Mouse (Mus musculus) layer of hippocampus, adult 18-20 months (tissue): ENCODE measurements around the gene Sgsm1. TPM values are rescaled to one million over a fixed set of nuclear protein-coding genes. Genes with fewer than 3 reads are reported as not detected.

Experiments
- DNase-seq, 2 experiments: peaks; one replicate each; pipeline ENCODE4 v3.0.0; 2022; ENCODE audit warnings: low spot score in 2 of 2
- total RNA-seq, 2 experiments: library from RNA; stranded (reverse); gene quantifications; 2 replicates each; pipeline ENCODE4 v1.2.3; 2021

Gene Sgsm1
- total RNA-seq, 2 experiments from 2014 or later = 75.8 to 90.7 TPM

- DNase-seq = no peak
Measured at GRCm38 (mm10) chr5:113286048-113286447, 24.5 kb downstream of the Sgsm1 start.

GRCm38 (mm10) chr5:113285541-113285940 is 25.0 kb downstream of the Sgsm1 start:
- no peak for DNase-seq

- no peak for DNase-seq
Measured at GRCm38 (mm10) chr5:113283726-113284125, 26.9 kb downstream of the Sgsm1 start.

- no peak for DNase-seq
Measured at GRCm38 (mm10) chr5:113281557-113281956, 29.0 kb downstream of the Sgsm1 start.

GRCm38 (mm10) chr5:113280138-113280856 is 30.3 kb downstream of the Sgsm1 start:
- DNase-seq = no peak

GRCm38 (mm10) chr5:113275839-113276238 is 34.7 kb downstream of the Sgsm1 start:
- no peak for DNase-seq

GRCm38 (mm10) chr5:113271207-113271811 is 39.3 kb downstream of the Sgsm1 start:
- peak; percentile 78 to 91 for DNase-seq

- DNase-seq = no peak
Measured at GRCm38 (mm10) chr5:113270043-113270442, 40.5 kb downstream of the Sgsm1 start.

- no peak for DNase-seq
Measured at GRCm38 (mm10) chr5:113268246-113268645, 42.3 kb downstream of the Sgsm1 start.

GRCm38 (mm10) chr5:113265637-113266036 is 44.9 kb downstream of the Sgsm1 start:
- no peak for DNase-seq

GRCm38 (mm10) chr5:113250806-113251205 is 59.8 kb downstream of the Sgsm1 start:
- peak; percentile 19 to 61 for DNase-seq

- DNase-seq = no peak
Measured at GRCm38 (mm10) chr5:113249263-113249930, 61.2 kb downstream of the Sgsm1 start.

GRCm38 (mm10) chr5:113230196-113230595 is 80.4 kb downstream of the Sgsm1 start:
- DNase-seq = no peak

- peak; percentile 68 to 90 for DNase-seq
Measured at GRCm38 (mm10) chr5:113226632-113227102, 83.9 kb downstream of the Sgsm1 start, which contains the start of gene Tmem211. Gene Tmem211 (plus strand): TSS chr5:113226909.

GRCm38 (mm10) chr5:113225686-113226435 is 84.7 kb downstream of the Sgsm1 start:
- no peak for DNase-seq

GRCm38 (mm10) chr5:113225271-113225670 is 85.3 kb downstream of the Sgsm1 start:
- no peak for DNase-seq

- no peak for DNase-seq
Measured at GRCm38 (mm10) chr5:113223888-113224287, 86.7 kb downstream of the Sgsm1 start.

GRCm38 (mm10) chr5:113221147-113221865 is 89.3 kb downstream of the Sgsm1 start, which contains the start of gene 2900026A02Rik:
Gene 2900026A02Rik (minus strand): TSS chr5:113221236.
- peak; percentile 46 to 75 for DNase-seq

- no peak for DNase-seq
Measured at GRCm38 (mm10) chr5:113220383-113221146, 90.0 kb downstream of the Sgsm1 start.

GRCm38 (mm10) chr5:113219876-113220275 is 90.7 kb downstream of the Sgsm1 start:
- DNase-seq = no peak
